Mouse (Mus musculus): ENCODE measurements around the gene Tmem131l. TPM values are rescaled to one million over a fixed set of nuclear protein-coding genes. Genes with fewer than 3 reads are reported as not detected.
A peak's percentile ranks its signal among the peaks of the same experiment; 100 is the strongest.

The Tmem131l gene
- polyA plus RNA-seq, 1 experiment from 2014 or later = 18.4 TPM

DNA sequence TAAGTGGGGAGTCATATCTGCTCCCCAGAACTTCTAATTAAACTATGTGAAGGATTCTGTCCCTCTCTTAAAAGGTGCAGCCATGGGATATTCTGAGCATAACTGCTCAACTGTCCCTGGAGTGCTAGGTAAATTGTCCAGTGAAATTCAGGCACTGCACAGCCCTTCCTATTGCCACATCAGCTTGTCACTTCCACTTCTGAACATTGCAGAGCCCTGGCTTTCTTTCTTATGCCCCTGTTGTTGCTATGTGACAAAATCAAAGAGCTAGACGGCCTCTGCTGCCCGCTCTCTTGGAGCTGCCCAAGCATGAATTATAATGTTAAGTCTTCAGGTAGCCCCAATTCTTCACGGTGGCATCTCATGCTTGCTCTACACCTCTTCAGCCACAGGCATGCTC, 180.9 kb downstream of the Tmem131l start:
- no peak for ATAC-seq
- TF ChIP-seq CTCF (IDR thresholded peaks at IDR 0.05) (no peak), EP300 (IDR thresholded peaks at IDR 0.05) (no peak)
- Histone ChIP-seq H3K9ac (replicated peaks; ENCODE audit: low read depth) (no peak overlapping the region), H3K9me3 (ENCODE audit: low read length) (no peaks in the 10 kb centered on the region), H3K4me2 (replicated peaks; ENCODE audit: low read depth, low read length) (no peak overlapping the region), H3K27ac (ENCODE audit: low read length) (no peak overlapping the region), H3K27me3 (replicated peaks; ENCODE audit: insufficient read depth, low read length) (no peaks in the 10 kb centered on the region), H3K4me3 (ENCODE audit: low read depth, low read length) (no peak overlapping the region), H3K4me1 (ENCODE audit: insufficient read depth, low read depth, low read length) (no peaks in the 10 kb centered on the region), H3K36me3 (ENCODE audit: insufficient read depth, low read length) (no peaks in the 10 kb centered on the region)
- DNase-seq (ENCODE audit: low spot score) = peak; percentile 42
- WGBS = 74% methylated on average over 3 of the region's 3 CpGs

DNA sequence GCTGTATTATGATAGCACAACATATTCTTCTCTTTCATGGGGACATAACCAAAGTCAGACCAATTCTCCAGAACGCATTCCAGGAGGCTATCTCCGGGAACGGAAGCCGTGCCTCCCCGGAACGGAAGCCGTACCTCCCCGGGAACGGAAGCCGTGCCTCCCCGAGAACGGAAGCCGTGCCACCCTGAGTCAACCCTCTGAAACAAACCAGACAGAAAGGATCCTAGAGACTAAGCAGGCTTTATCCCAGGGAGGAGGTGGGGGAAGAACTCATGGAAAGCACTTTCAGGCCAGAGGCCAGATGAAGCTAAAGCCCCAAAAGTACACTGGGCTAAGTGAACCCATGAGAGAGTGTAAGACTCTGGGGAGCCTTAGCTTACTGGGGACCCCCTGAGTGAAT, 182.4 kb downstream of the Tmem131l start:
- Histone ChIP-seq H3K9me3 (ENCODE audit: low read length) (no peaks in the 10 kb centered on the region), H3K36me3 (ENCODE audit: insufficient read depth, low read length) (no peaks in the 10 kb centered on the region), H3K27me3 (replicated peaks; ENCODE audit: insufficient read depth, low read length) (no peaks in the 10 kb centered on the region), H3K27ac (ENCODE audit: low read length) (no peak overlapping the region), H3K4me1 (ENCODE audit: insufficient read depth, low read depth, low read length) (no peaks in the 10 kb centered on the region), H3K9ac (replicated peaks; ENCODE audit: low read depth) (no peak overlapping the region), H3K4me2 (replicated peaks; ENCODE audit: low read depth, low read length) (no peak overlapping the region), H3K4me3 (ENCODE audit: low read depth, low read length) (no peak overlapping the region)
- ATAC-seq = no peak
- no peak for DNase-seq (ENCODE audit: low spot score)
- 93% methylated on average over 13 of the region's 13 CpGs for WGBS
- no peak for TF ChIP-seq CTCF (IDR thresholded peaks at IDR 0.05)
- no peak for TF ChIP-seq EP300 (IDR thresholded peaks at IDR 0.05)

DNA sequence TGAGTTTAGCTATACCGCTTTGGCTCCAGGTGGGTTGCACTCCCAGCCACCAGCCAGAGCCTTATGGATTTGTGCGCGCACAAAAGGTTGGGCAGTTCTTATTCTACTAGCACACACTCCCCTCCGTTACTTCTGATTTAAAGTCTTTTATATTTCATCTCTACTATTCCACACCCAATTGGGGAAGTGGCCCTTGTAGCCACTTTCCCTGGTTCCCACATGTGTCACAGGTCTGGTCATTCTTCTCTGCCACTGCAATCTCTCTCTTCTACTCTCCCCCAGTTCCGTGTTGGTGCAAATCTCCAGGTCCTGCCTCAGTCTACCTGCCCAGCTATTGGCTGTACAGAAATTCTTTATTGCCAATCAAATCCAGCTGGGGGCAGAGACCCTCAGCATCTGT, 184.3 kb downstream of the Tmem131l start:
- H3K4me2 ChIP-seq (replicated peaks; ENCODE audit: low read depth, low read length) = no peak overlapping the region
- H3K36me3 ChIP-seq (ENCODE audit: insufficient read depth, low read length) = no peaks in the 10 kb centered on the region
- no peak overlapping the region for H3K27ac ChIP-seq (ENCODE audit: low read length)
- no peaks in the 10 kb centered on the region for H3K27me3 ChIP-seq (replicated peaks; ENCODE audit: insufficient read depth, low read length)
- H3K9me3 ChIP-seq (ENCODE audit: low read length) = no peaks in the 10 kb centered on the region
- DNase-seq (ENCODE audit: low spot score) (no peak), ATAC-seq (no peak)
- H3K9ac ChIP-seq (replicated peaks; ENCODE audit: low read depth) = no peak overlapping the region
- TF ChIP-seq CTCF (IDR thresholded peaks at IDR 0.05) = no peak
- no peak for TF ChIP-seq EP300 (IDR thresholded peaks at IDR 0.05)
- H3K4me1 ChIP-seq (ENCODE audit: insufficient read depth, low read depth, low read length) = no peaks in the 10 kb centered on the region
- 88% methylated on average over 5 of the region's 5 CpGs for WGBS
- H3K4me3 ChIP-seq (ENCODE audit: low read depth, low read length) = no peak overlapping the region

DNA sequence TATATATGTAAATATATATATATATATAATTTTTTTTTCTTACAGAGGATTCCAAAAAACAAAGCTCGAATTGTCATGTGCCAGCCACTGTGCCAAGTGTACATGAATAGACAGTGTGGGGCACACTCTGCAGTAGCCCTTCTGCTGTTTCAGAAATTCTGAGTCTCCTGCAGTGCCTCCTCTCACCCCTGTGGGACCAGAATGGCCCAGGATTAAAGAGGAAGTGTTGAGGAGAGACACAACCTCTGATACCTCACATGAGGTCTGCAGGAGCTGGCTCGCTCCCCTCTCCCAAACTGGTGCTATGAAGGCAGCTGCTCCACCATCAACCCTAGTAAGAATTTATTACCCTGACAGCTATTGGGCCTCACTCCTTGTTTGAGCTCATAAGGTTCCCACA, 190.6 kb downstream of the Tmem131l start:
- 60% methylated on average over 2 of the region's 2 CpGs for WGBS
- Histone ChIP-seq H3K4me1 (ENCODE audit: insufficient read depth, low read depth, low read length) (no peaks in the 10 kb centered on the region), H3K4me2 (replicated peaks; ENCODE audit: low read depth, low read length) (no peak overlapping the region), H3K27me3 (replicated peaks; ENCODE audit: insufficient read depth, low read length) (no peaks in the 10 kb centered on the region), H3K4me3 (ENCODE audit: low read depth, low read length) (no peak overlapping the region), H3K36me3 (ENCODE audit: insufficient read depth, low read length) (no peaks in the 10 kb centered on the region), H3K9me3 (ENCODE audit: low read length) (no peaks in the 10 kb centered on the region), H3K9ac (replicated peaks; ENCODE audit: low read depth) (no peak overlapping the region), H3K27ac (ENCODE audit: low read length) (no peak overlapping the region)
- no peak for TF ChIP-seq EP300 (IDR thresholded peaks at IDR 0.05)
- TF ChIP-seq CTCF (IDR thresholded peaks at IDR 0.05) = no peak
- no peak for ATAC-seq
- no peak for DNase-seq (ENCODE audit: low spot score)

Other genes starting within 250 kb of the Tmem131l start
- 7.7 and 12.5 TPM in 2 replicates for gene Tlr2, start 198.4 kb downstream of the Tmem131l start, polyA plus RNA-seq (2015; fragmentation: Nextera tagmentation; extraction: Ambion mirVana)
- gene Mnd1, start 115.6 kb upstream of the Tmem131l start, polyA plus RNA-seq (2015; fragmentation: Nextera tagmentation; extraction: Ambion mirVana) = 5.3 and 6.5 TPM in 2 replicates
- gene Gm6525, start 133.9 kb upstream of the Tmem131l start, polyA plus RNA-seq (2015; fragmentation: Nextera tagmentation; extraction: Ambion mirVana) = 0.57 and 0.75 TPM in 2 replicates

Data from lung, postnatal 0 days (tissue).